Mouse (Mus musculus) spleen, postnatal 36 days (tissue): Measurements from ENCODE around the gene Tnc.

ENCODE experiments used
- DNase-seq, 2 experiments: peaks; one replicate each; pipeline ENCODE4 v3.0.0; 2022; ENCODE audit warnings: low spot score in 2 of 2, mixed read lengths in 1 of 2

Tnc gene

GRCm38 (mm10) chr4:64025591-64025990, 21.2 kb downstream of the Tnc start:
- DNase-seq = no peak

GRCm38 (mm10) chr4:64024041-64024779, 22.6 kb downstream of the Tnc start:
- no peak for DNase-seq

- DNase-seq = no peak
Observed at GRCm38 (mm10) chr4:64020930-64021589, 25.8 kb downstream of the Tnc start.

GRCm38 (mm10) chr4:64020151-64020550, 26.7 kb downstream of the Tnc start:
- no peak for DNase-seq

GRCm38 (mm10) chr4:64011308-64011707, 35.5 kb downstream of the Tnc start:
- no peak for DNase-seq

- DNase-seq = no peak
Observed at GRCm38 (mm10) chr4:64009936-64010335, 36.9 kb downstream of the Tnc start.

GRCm38 (mm10) chr4:64005198-64005597, 41.6 kb downstream of the Tnc start:
- no peak for DNase-seq

GRCm38 (mm10) chr4:64003677-64004076, 43.1 kb downstream of the Tnc start:
- no peak for DNase-seq

- DNase-seq = no peak
Observed at GRCm38 (mm10) chr4:64002168-64002567, 44.6 kb downstream of the Tnc start.

GRCm38 (mm10) chr4:64000788-64001187, 46.0 kb downstream of the Tnc start:
- no peak for DNase-seq

- no peak for DNase-seq
Observed at GRCm38 (mm10) chr4:64000293-64000692, 46.5 kb downstream of the Tnc start.

GRCm38 (mm10) chr4:63993462-63994113, 53.2 kb downstream of the Tnc start:
- no peak for DNase-seq

- DNase-seq = no peak
Observed at GRCm38 (mm10) chr4:63990216-63990615, 56.6 kb downstream of the Tnc start.

- DNase-seq = no peak
Observed at GRCm38 (mm10) chr4:63988090-63988489, 58.7 kb downstream of the Tnc start.

- no peak for DNase-seq
Observed at GRCm38 (mm10) chr4:63986576-63986975, 60.2 kb downstream of the Tnc start.

- DNase-seq = no peak
Observed at GRCm38 (mm10) chr4:63983098-63983445, 63.7 kb downstream of the Tnc start.

- DNase-seq = no peak
Observed at GRCm38 (mm10) chr4:63982425-63983097, 64.3 kb downstream of the Tnc start.

GRCm38 (mm10) chr4:63980211-63980794, 66.5 kb downstream of the Tnc start:
- DNase-seq = no peak

GRCm38 (mm10) chr4:63979635-63980034, 67.2 kb downstream of the Tnc start:
- DNase-seq = no peak

- no peak for DNase-seq
Observed at GRCm38 (mm10) chr4:63972536-63972935, 74.3 kb downstream of the Tnc start.

GRCm38 (mm10) chr4:63971762-63972161, 75.1 kb downstream of the Tnc start:
- DNase-seq = no peak

- no peak for DNase-seq
Observed at GRCm38 (mm10) chr4:63970925-63971324, 75.9 kb downstream of the Tnc start.
